Mouse (Mus musculus): ENCODE measurements at regions not wholly inside any gene's neighbourhood (a gene's known extent, or its start where the extent isn't known, plus 50 kb on each side); places are given as distances from the start of the nearest gene placed in this dataset.

- TF ChIP-seq ZNF384 (IDR thresholded peaks at IDR 0.05; ENCODE audit: low read depth, low read length) (no peak), ZC3H11A (IDR thresholded peaks at IDR 0.05; ENCODE audit: borderline replicate concordance, low read depth, low read length) (no peak), HCFC1 (IDR thresholded peaks at IDR 0.05; ENCODE audit: borderline replicate concordance, insufficient read depth, low read length) (no peak), MAFK (IDR thresholded peaks at IDR 0.05; ENCODE audit: insufficient read depth, low read depth, low read length) (no peak), CHD2 (IDR thresholded peaks at IDR 0.05; ENCODE audit: low read depth, low read length) (no peak)
Measured at GRCm38 (mm10) chr2:45346358-45346757, 229.2 kb upstream of the Zeb2 start.

Data from ES-E14 (cell line).